Mouse (Mus musculus) CH12.LX (cell line): ENCODE data around the gene Snrnp35.

ENCODE experiments used
- CHD1 ChIP-seq: IDR thresholded peaks from 2 replicates; pipeline ENCODE4 v1.6.1; 2012; ENCODE audit warnings: low read depth, low read length, improper control_type of control experiment, inconsistent platforms
- CHD2 ChIP-seq: IDR thresholded peaks from 2 replicates; pipeline ENCODE4 v1.6.1; 2011; ENCODE audit warnings: low read length, improper control_type of control experiment
- CTCF ChIP-seq, 2 experiments: IDR thresholded peaks in 1 of 2; conservative IDR thresholded peaks in 1 of 2; 2 replicates each; pipeline ENCODE4 v1.5.1; 2011 to 2012; ENCODE audit warnings: low read depth in 2 of 2, low read length in 2 of 2, improper control_type of control experiment in 1 of 2, inconsistent platforms in 1 of 2, mild to moderate bottlenecking in 1 of 2, moderate library complexity in 1 of 2
- E2F4 ChIP-seq: IDR thresholded peaks from 2 replicates; pipeline ENCODE4 v1.6.1; 2011; ENCODE audit warnings: low read depth, low read length, improper control_type of control experiment; ENCODE audit not compliant: insufficient replicate concordance
- EP300 ChIP-seq: IDR thresholded peaks from 2 replicates; pipeline ENCODE4 v1.6.1; 2011; ENCODE audit warnings: low read length, improper control_type of control experiment
- ETS1 ChIP-seq: conservative IDR thresholded peaks from 2 replicates; pipeline ENCODE4 v1.6.1; 2012; ENCODE audit warnings: low read depth, mild to moderate bottlenecking, inconsistent platforms, low read length, improper control_type of control experiment, moderate library complexity
- JUND ChIP-seq: conservative IDR thresholded peaks from 2 replicates; pipeline ENCODE4 v1.6.1; 2011; ENCODE audit warnings: low read depth, low read length, improper control_type of control experiment
- NELFE ChIP-seq: IDR thresholded peaks from 2 replicates; pipeline ENCODE4 v1.6.1; 2011; ENCODE audit warnings: low read depth, low read length, improper control_type of control experiment
- NRF1 ChIP-seq: IDR thresholded peaks from 2 replicates; pipeline ENCODE4 v1.6.1; 2014; ENCODE audit warnings: low read depth, mild to moderate bottlenecking, inconsistent platforms, low read length, improper control_type of control experiment, moderate library complexity
- POLR2A ChIP-seq: IDR thresholded peaks from 2 replicates; pipeline ENCODE4 v1.6.1; 2011; ENCODE audit warnings: low read depth, mild to moderate bottlenecking, improper control_type of control experiment, low read length
- POLR2AphosphoS2 ChIP-seq: IDR thresholded peaks from 2 replicates; pipeline ENCODE4 v1.6.1; 2011; ENCODE audit warnings: low read depth, low read length, improper control_type of control experiment
- SIN3A ChIP-seq: IDR thresholded peaks from 2 replicates; pipeline ENCODE4 v1.6.1; 2012; ENCODE audit warnings: low read length, improper control_type of control experiment, inconsistent platforms

- no peak for TF ChIP-seq CHD2
- no peak for TF ChIP-seq CHD1
- TF ChIP-seq E2F4, result no peak
- TF ChIP-seq NRF1, result no peak
- no peak for TF ChIP-seq CTCF (conservative IDR thresholded peaks at IDR 0.05 in 1 of 2, IDR thresholded peaks at IDR 0.05 in 1 of 2; ENCODE audit: low read depth in 2 of 2, low read length in 2 of 2)
- TF ChIP-seq EP300, result no peak
- no peak for TF ChIP-seq POLR2A
- TF ChIP-seq SIN3A, result no peak
- no peak for TF ChIP-seq POLR2AphosphoS2
- no peak for TF ChIP-seq NELFE
- TF ChIP-seq JUND, result no peak
- TF ChIP-seq ETS1, result no peak
These were observed 26.3 kb downstream of the Snrnp35 start for GRCm38 (mm10) chr5:124509200-124509599.
